Mouse (Mus musculus) liver, embryonic 16.5 days (tissue): ENCODE results near the gene Carmil1. TPM values are rescaled to one million over a fixed set of nuclear protein-coding genes. Genes with fewer than 3 reads are reported as not detected.

Source experiments
- ATAC-seq: fragments of 200-750 bp; cut with Nextera tagmentation; 2 replicates; pipeline ENCODE4 v1.8.0; 2017; ENCODE audit warnings: low read depth, mild to moderate bottlenecking, moderate number of reproducible peaks, moderate library complexity
- H3K27ac ChIP-seq: fragments of 300-500 bp; sonication (generic); 2 replicates; pipeline ENCODE4 v1.5.1; 2014; ENCODE audit warnings: mild to moderate bottlenecking, low read length
- H3K27me3 ChIP-seq: fragments of 300-500 bp; sonication (generic); 2 replicates; pipeline ENCODE4 v1.6.1; 2014; ENCODE audit warnings: low read depth, low read length, mixed read lengths; ENCODE audit not compliant: control insufficient read depth, insufficient read depth
- H3K36me3 ChIP-seq: fragments of 300-500 bp; sonication (generic); 2 replicates; pipeline ENCODE4 v1.6.1; 2014; ENCODE audit warnings: mild to moderate bottlenecking; ENCODE audit not compliant: control insufficient read depth, insufficient read depth
- H3K4me1 ChIP-seq: fragments of 300-500 bp; sonication (generic); 2 replicates; pipeline ENCODE4 v1.6.1; 2014; ENCODE audit warnings: low read depth, low read length, mixed read lengths; ENCODE audit not compliant: control insufficient read depth
- H3K4me2 ChIP-seq: fragments of 300-500 bp; sonication (generic); 2 replicates; pipeline ENCODE4 v1.6.1; 2014; ENCODE audit warnings: low read depth, low read length, mixed read lengths
- H3K4me3 ChIP-seq: fragments of 300-500 bp; sonication (generic); 2 replicates; pipeline ENCODE4 v1.5.1; 2014; ENCODE audit warnings: low read depth, mild to moderate bottlenecking, low read length
- H3K9ac ChIP-seq: fragments of 300-500 bp; sonication (generic); 2 replicates; pipeline ENCODE4 v1.6.1; 2014; ENCODE audit warnings: low read depth, low read length
- H3K9me3 ChIP-seq: fragments of 300-500 bp; sonication (generic); replicated peaks from 2 replicates; pipeline ENCODE4 v1.6.1; 2016; ENCODE audit warnings: low read length; ENCODE audit not compliant: control insufficient read depth
- WGBS: fragments of 180-500 bp; shearing (Covaris S2); extraction: QIAGEN DNeasy Blood & Tissue Kit; methylation state at CpG from one replicate; pipeline ENCODE4 v1.1.7; 2014; ENCODE audit not compliant: insufficient replicate concordance; 5-methylcytosine and 5-hydroxymethylcytosine counted together
- polyA plus RNA-seq: library from polyadenylated mRNA; unstranded; fragments of >200 nt; fragmentation: Nextera tagmentation; extraction: Ambion mirVana; gene quantifications from 2 replicates; pipeline ENCODE4 v1.2.1, GENCODE M21; 2015

Gene Carmil1
- polyA plus RNA-seq, 1 experiment from 2014 or later: 5.4 TPM

DNA sequence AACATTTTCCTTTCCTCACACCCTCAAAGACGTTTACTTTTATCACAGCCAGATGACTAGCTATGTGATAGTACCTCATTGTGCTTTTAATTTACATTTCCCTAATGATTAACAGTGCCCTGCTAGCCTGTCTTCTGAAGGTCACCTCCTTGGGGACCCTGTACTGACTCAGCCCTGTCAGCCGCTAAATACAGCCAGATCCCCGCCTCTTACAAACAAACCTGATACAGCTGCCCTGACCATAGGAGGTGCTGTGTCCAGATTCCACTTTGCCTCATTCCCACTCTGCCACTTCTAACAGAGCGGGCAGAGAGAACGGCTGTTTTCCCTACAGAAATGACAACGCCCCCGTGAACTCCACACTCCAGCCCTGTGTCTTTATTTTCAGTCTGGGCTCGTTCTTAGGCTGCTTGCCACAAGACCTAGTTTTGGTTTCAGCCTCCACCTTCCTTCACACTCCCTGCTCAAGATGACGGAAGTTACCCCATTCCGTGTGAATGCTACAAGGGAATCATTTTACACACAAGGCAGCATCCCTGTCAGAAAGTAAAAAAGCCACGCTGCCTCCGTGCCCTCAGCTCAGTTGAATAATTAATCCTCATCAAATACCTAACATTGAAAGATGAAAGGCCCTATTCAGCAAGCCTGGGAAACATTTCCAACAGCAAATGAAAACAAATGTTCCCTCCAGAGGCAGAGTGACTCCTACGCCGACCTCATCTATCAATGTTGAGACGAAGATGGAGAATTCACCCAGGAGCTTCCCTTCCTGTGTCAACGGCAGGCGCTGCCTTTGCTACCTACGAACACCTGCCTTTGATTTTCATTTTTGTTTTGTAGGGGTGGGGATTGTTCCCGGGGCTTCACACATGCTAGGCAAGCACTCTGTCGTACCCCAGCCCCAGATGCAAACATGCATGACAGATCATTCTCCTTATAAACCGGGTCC, 145.0 kb downstream of the Carmil1 start:
- Histone ChIP-seq H3K4me2 (0 out of 2 replicates have a peak overlapping the region, but pooled peaks have one; percentile 7), H3K9ac (no peak overlapping the region), H3K27ac (no peak overlapping the region), H3K4me1 (no peaks in the 10 kb centered on the region), H3K36me3 (no peaks in the 10 kb centered on the region), H3K4me3 (no peak overlapping the region), H3K9me3 (no peaks in the 10 kb centered on the region), H3K27me3 (no peaks in the 10 kb centered on the region; the same call in 1 of the 2 replicates)
- WGBS: 62% methylated on average over 21 of the region's 21 CpGs
- ATAC-seq: peak; percentile 81

DNA sequence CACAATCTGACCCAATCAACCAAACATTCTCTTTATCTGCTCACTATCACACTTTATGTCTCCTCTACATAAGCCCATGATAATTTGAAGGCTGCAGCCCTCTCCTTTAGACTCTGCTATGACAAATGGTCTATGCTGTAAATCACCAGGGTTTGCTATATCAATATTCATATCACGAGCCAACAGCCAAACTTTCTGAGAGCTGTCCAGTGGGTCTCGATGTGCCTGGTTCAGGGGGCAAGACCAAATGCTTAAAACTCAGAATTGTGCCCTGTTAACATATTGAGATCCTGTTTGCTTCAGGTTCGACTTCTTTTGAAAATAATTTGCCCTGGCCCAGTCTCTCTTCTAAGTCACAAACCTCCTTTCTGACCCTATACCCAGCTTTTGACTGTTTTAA, 147.7 kb downstream of the Carmil1 start:
- no peaks in the 10 kb centered on the region for H3K9me3 ChIP-seq
- no peak overlapping the region for H3K4me2 ChIP-seq
- 59% methylated on average over 3 of the region's 3 CpGs for WGBS
- no peaks in the 10 kb centered on the region for H3K36me3 ChIP-seq
- H3K27me3 ChIP-seq: no peaks in the 10 kb centered on the region; the same call in 1 of the 2 replicates
- no peak overlapping the region for H3K27ac ChIP-seq
- ATAC-seq: no peak
- no peak overlapping the region for H3K9ac ChIP-seq
- H3K4me3 ChIP-seq: no peak overlapping the region
- H3K4me1 ChIP-seq: no peaks in the 10 kb centered on the region

DNA sequence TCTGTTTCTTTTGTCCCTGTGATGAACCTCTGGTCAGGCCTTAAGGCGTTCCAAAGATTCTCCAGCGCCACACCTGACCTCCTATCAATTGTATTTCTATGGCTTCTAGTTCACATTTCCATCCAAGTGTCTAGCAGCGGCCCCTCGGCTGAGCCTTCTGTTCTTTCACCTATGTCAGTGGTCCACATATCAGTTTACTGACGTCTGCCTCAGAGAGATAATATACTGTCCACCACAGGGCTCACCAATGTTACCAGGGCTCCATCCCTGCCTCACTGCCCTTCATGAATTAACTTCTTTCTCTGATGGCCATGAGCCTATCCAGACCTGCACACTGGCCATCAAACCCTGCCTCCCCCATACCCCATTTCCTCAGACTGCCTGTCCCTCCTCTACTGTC, 149.3 kb downstream of the Carmil1 start:
- no peak for ATAC-seq
- WGBS: 59% methylated on average over 5 of the region's 5 CpGs
- H3K36me3 ChIP-seq: no peaks in the 10 kb centered on the region

DNA sequence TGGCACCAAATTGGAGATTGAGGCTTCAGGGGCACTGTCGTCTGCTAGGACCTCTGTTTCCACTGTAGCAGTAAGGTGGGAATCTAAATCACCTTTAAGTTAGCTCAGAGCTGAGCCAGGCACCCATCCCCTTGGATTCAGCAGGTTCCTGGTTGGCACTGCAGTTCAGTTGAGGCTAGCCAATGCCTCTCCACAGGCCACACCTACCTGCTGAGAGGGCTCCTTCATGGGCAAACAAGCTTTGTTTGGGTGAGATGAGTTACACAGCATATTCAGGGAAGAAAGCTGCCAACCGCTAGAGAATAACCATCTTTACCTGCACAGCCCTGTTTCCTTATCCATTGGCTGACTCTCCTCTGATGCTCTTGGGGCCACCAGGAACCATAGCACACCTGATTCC, 149.9 kb downstream of the Carmil1 start:
- Histone ChIP-seq H3K4me3 (no peak overlapping the region), H3K36me3 (no peaks in the 10 kb centered on the region), H3K4me1 (no peaks in the 10 kb centered on the region), H3K27me3 (no peaks in the 10 kb centered on the region; the same call in 1 of the 2 replicates), H3K9me3 (no peaks in the 10 kb centered on the region), H3K9ac (no peak overlapping the region), H3K4me2 (no peak overlapping the region), H3K27ac (no peak overlapping the region)
- 65% methylated on average over 2 of the region's 2 CpGs for WGBS
- ATAC-seq: no peak

More for the DNA sequence above, 149.3 kb downstream of the Carmil1 start:
- H3K4me3 ChIP-seq: no peak overlapping the region
- no peaks in the 10 kb centered on the region for H3K4me1 ChIP-seq
- H3K4me2 ChIP-seq: no peak overlapping the region
- H3K27me3 ChIP-seq: no peaks in the 10 kb centered on the region; the same call in 1 of the 2 replicates
- H3K27ac ChIP-seq: no peak overlapping the region
- no peaks in the 10 kb centered on the region for H3K9me3 ChIP-seq
- no peak overlapping the region for H3K9ac ChIP-seq

DNA sequence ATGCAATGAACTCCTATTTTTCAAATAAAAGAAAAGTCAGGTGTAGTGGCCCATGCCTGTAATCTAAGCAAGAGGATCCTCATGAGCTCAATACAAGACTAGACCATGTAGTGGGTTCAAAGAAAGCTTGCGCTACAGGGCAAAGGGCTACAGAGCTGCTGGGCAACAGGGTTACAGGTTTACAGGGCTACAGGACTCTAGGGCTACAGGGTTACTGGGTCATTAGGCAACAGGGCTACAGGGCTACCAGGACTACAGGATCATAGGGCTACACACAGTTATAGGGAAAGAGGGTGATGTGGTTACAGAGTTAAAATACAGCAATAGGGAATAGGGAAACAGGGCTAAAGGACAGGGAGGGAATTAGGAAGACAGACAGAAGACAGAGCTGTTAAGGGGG, 151.9 kb downstream of the Carmil1 start:
- H3K27me3 ChIP-seq: no peaks in the 10 kb centered on the region
- no peak overlapping the region for H3K4me3 ChIP-seq
- no peak for ATAC-seq
- no peaks in the 10 kb centered on the region for H3K36me3 ChIP-seq
- WGBS: 63% methylated on average over 1 of the region's 1 CpGs
- H3K27ac ChIP-seq: no peak overlapping the region
- H3K9ac ChIP-seq: no peak overlapping the region
- H3K4me1 ChIP-seq: no peaks in the 10 kb centered on the region
- H3K4me2 ChIP-seq: no peak overlapping the region
- no peaks in the 10 kb centered on the region for H3K9me3 ChIP-seq

DNA sequence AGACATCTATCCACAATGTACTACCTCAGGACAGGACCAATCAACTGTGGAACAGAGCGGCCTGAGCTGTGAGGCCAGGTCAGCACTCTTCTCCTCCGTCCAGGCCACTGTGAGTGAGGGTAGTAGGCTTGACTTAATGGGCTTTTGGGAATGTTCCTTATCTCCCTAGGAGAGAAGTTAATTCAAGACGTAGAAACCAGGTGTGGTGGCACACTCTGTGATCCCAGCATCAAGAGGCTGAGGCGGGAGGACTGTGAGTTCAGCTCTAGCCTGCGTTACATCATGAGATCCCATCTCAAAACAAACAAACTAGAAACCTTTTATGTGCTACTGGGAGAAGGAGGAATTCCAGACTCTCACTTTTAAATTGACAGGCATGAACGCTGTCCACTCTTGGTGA, 154.7 kb downstream of the Carmil1 start:
- no peak for ATAC-seq
- 61% methylated on average over 6 of the region's 6 CpGs for WGBS
- no peaks in the 10 kb centered on the region for H3K36me3 ChIP-seq
- no peak overlapping the region for H3K4me3 ChIP-seq
- no peak overlapping the region for H3K27ac ChIP-seq
- H3K27me3 ChIP-seq: no peaks in the 10 kb centered on the region
- H3K9ac ChIP-seq: no peak overlapping the region
- H3K4me2 ChIP-seq: no peak overlapping the region
- H3K9me3 ChIP-seq: no peaks in the 10 kb centered on the region
- H3K4me1 ChIP-seq: no peaks in the 10 kb centered on the region

DNA sequence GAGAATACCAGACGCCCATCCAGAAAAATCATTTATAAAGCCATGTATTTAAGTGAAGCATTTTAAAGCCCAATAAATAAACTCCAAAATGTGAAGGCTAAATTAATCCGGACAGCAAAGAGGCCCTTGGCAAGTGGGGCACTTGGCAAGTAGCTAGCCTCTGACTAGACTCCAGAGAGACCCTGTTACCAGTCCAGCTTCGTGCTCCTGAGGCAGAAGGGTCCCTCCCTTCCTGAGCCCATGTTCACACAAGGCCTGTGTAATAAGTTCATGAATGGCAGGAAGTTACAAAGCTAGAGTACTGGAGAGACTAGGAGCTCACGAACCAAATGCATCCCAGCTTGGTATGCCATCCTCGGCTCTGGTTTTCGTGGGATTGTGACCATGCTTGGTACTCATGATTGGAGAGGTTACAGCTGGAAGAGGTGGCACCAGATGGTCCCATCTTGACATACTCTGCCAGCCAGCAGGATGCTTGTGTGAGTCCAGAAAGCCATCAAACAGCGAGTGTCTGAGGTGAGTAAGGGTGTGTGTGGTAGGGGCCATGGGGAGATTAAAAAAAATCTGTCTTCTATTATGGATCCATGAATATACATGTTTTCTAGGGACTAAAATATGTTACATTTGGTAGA, 163.3 kb downstream of the Carmil1 start:
- Histone ChIP-seq H3K36me3 (no peaks in the 10 kb centered on the region), H3K4me1 (no peaks in the 10 kb centered on the region), H3K9me3 (no peaks in the 10 kb centered on the region), H3K9ac (no peak overlapping the region), H3K4me3 (no peak overlapping the region), H3K4me2 (no peak overlapping the region), H3K27me3 (no peaks in the 10 kb centered on the region), H3K27ac (no peak overlapping the region)
- WGBS: 57% methylated on average over 7 of the region's 7 CpGs
- no peak for ATAC-seq

DNA sequence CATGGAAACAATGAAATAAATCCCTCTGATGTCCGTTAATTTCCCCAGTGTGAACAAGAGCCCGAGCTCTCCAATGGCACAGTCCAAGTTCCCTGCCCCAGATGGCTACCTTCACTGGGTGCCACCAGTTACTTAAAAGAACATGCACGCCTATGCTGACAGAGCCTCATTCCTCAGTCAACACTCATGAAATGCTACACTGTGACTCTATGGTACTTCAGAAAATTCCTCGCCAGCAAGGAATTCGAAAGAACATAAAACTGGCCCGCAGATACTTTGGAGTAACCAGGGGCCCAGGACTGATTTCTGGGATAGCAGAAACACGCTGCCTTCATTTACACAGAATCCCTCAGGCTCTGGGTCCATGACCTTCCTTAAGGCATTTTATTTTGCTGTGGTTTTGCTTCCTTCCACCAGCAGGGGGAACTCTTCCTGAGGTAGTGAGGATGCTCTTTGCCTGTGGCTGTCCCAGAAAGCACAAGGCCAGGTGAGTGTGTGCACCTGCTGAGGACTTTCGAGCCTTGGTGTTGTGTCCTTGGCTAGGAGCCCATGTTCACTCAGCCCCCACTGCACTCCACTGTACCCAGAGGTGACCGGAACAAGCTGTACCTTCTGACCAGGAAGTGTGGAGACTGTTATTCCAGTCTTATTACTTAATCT, 167.8 kb downstream of the Carmil1 start:
- H3K9me3 ChIP-seq: no peaks in the 10 kb centered on the region
- no peak overlapping the region for H3K4me2 ChIP-seq
- no peaks in the 10 kb centered on the region for H3K36me3 ChIP-seq
- no peaks in the 10 kb centered on the region for H3K4me1 ChIP-seq
- no peak overlapping the region for H3K27ac ChIP-seq
- H3K27me3 ChIP-seq: no peaks in the 10 kb centered on the region
- peak; percentile 21; the same call in 1 of the 2 replicates for ATAC-seq
- WGBS: 67% methylated on average over 9 of the region's 9 CpGs
- H3K9ac ChIP-seq: no peak overlapping the region
- H3K4me3 ChIP-seq: no peak overlapping the region
